Mouse (Mus musculus) limb, embryonic 11.5 days (tissue): ENCODE data around the gene Ugt2a3. TPM values are rescaled to one million over a fixed set of nuclear protein-coding genes. Genes with fewer than 3 reads are reported as not detected.

ENCODE experiments used
- polyA plus RNA-seq: library from polyadenylated mRNA; unstranded; fragments of >200 nt; fragmentation: Nextera tagmentation; extraction: Ambion mirVana; gene quantifications from 2 replicates; pipeline ENCODE4 v1.2.1, GENCODE M21; 2014

The Ugt2a3 gene
- polyA plus RNA-seq, 1 experiment from 2014 or later, result not detected

Other genes with a start within 250 kb of the Ugt2a3 start
- not detected in 2 replicates for gene Ugt2b36, start 244.6 kb downstream of the Ugt2a3 start, polyA plus RNA-seq
- not detected in 2 replicates for gene Ugt2b5, start 196.9 kb downstream of the Ugt2a3 start, polyA plus RNA-seq
- gene Ugt2b37, start 82.4 kb downstream of the Ugt2a3 start, polyA plus RNA-seq, result not detected in 2 replicates
- gene Ugt2b38, start 87.0 kb upstream of the Ugt2a3 start, polyA plus RNA-seq, result not detected in 2 replicates
- gene Ugt2a2, start 145.1 kb upstream of the Ugt2a3 start, polyA plus RNA-seq, result not detected in 2 replicates
- gene Gm43638, start 149.6 kb upstream of the Ugt2a3 start, polyA plus RNA-seq, result not detected in 2 replicates
- not detected in 2 replicates for gene Ugt2a1, start 153.7 kb upstream of the Ugt2a3 start, polyA plus RNA-seq
- not detected in 2 replicates for gene Sult1b1, start 201.0 kb upstream of the Ugt2a3 start, polyA plus RNA-seq
- not detected in 2 replicates for gene Sult1d1, start 231.8 kb upstream of the Ugt2a3 start, polyA plus RNA-seq